Mouse (Mus musculus): ENCODE results near the gene Sectm1a.

DNA sequence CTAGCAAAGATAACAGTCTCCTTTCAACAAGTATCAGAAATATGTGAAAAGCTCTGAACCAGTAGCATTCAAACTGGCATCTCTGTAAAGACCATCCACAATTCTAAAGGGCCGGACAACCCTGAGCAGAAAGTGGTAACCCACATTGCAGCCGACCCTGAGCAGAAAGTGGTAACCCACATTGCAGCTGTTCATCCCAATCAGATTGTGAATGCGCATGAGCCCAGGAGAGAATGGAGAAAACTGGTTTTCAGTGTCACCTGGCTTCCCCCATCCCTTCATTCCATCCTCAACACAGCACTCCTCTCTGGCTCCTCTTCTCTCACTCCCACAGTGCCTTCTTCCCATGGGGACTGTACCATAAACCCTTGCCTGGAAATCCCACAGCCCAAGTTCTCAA, 46.4 kb upstream of the Sectm1a start:
- TF ChIP-seq CTCF (IDR thresholded peaks at IDR 0.05; ENCODE audit: borderline replicate concordance, insufficient read depth, low read depth, low read length) = no peak
- TF ChIP-seq POLR2A (IDR thresholded peaks at IDR 0.05; ENCODE audit: borderline replicate concordance, insufficient read depth, low read length) = no peak
